Mouse (Mus musculus) testis, postnatal 14 days (tissue): ENCODE data around the gene Syne3.

Experiments used
- DNase-seq: peaks from one replicate; pipeline ENCODE4 v3.0.0; 2021; ENCODE audit warnings: low spot score

The Syne3 gene

GRCm38 (mm10) chr12:105025947-105026586 lies 16.5 kb upstream of the Syne3 start:
- no peak for DNase-seq

GRCm38 (mm10) chr12:105025271-105025946 lies 15.8 kb upstream of the Syne3 start:
- DNase-seq = no peak

GRCm38 (mm10) chr12:105022776-105023175 lies 13.2 kb upstream of the Syne3 start:
- no peak for DNase-seq

GRCm38 (mm10) chr12:105022141-105022540 lies 12.5 kb upstream of the Syne3 start:
- no peak for DNase-seq

GRCm38 (mm10) chr12:105021441-105022069 lies 11.9 kb upstream of the Syne3 start:
- DNase-seq = no peak

GRCm38 (mm10) chr12:105019359-105020219 lies 10.0 kb upstream of the Syne3 start:
- peak; percentile 79 for DNase-seq

- no peak for DNase-seq
Observed at GRCm38 (mm10) chr12:105016639-105017038, 7.0 kb upstream of the Syne3 start.

GRCm38 (mm10) chr12:105016199-105016598 lies 6.6 kb upstream of the Syne3 start:
- no peak for DNase-seq

GRCm38 (mm10) chr12:105013065-105013464 lies 3.5 kb upstream of the Syne3 start:
- DNase-seq = peak; percentile 63

- DNase-seq = no peak
Observed at GRCm38 (mm10) chr12:105012314-105012713, 2.7 kb upstream of the Syne3 start.

- DNase-seq = no peak
Observed at GRCm38 (mm10) chr12:105011589-105011988, 2.0 kb upstream of the Syne3 start.

GRCm38 (mm10) chr12:105010213-105010790 lies 693 bp upstream of the Syne3 start:
- no peak for DNase-seq

- no peak for DNase-seq
Observed at GRCm38 (mm10) chr12:105008752-105009178, 844 bp downstream of the Syne3 start.

GRCm38 (mm10) chr12:105008150-105008549 lies 1.5 kb downstream of the Syne3 start:
- no peak for DNase-seq

- no peak for DNase-seq
Observed at GRCm38 (mm10) chr12:105005715-105005972, 4.0 kb downstream of the Syne3 start.

GRCm38 (mm10) chr12:105004956-105005714 lies 4.5 kb downstream of the Syne3 start:
- DNase-seq = no peak

GRCm38 (mm10) chr12:105003715-105004114 lies 5.9 kb downstream of the Syne3 start:
- DNase-seq = no peak

- no peak for DNase-seq
Observed at GRCm38 (mm10) chr12:105003158-105003557, 6.5 kb downstream of the Syne3 start.

GRCm38 (mm10) chr12:105002340-105003132 lies 7.1 kb downstream of the Syne3 start:
- no peak for DNase-seq

GRCm38 (mm10) chr12:105001317-105001716 lies 8.3 kb downstream of the Syne3 start:
- DNase-seq = no peak
